16 mouse cellular contexts compared by ENCODE assay signal in genomic region chr6:94659886-94660333, GRCm38 (mm10). TPM values are rescaled to one million over a fixed set of nuclear protein-coding genes. Genes with fewer than 3 reads are reported as not detected.
DNase-seq lines count a peak whose midpoint lies in the region; ATAC-seq and TF ChIP-seq lines count a peak whose summit lies in the region.
"Had no signal": no experiment of that assay in that cellular context is flagged by ENCODE, and none has a peak within 500 bp of the region (broad histone marks: within the 10 kb centered on the region; RNA-seq: fewer than 3 reads in every experiment).

No protein-coding gene starts in this region.

- DNase-seq in gastrocnemius, adult 2 months = peak; percentile 83
- no peak for DNase-seq in gastrocnemius, postnatal 10 days
- DNase-seq in lung, embryonic 14.5 days = no peak
- DNase-seq in lung, postnatal 25 days (ENCODE audit: low spot score) = no peak
- no peak for DNase-seq in layer of hippocampus, postnatal 14 days (ENCODE audit: low spot score in 2 of 2)
- DNase-seq in left cerebral cortex, adult 8-10 months (ENCODE audit: low spot score in 2 of 2) = no peak
- DNase-seq: cerebellum, postnatal 14 days; kidney, postnatal 36 days; layer of hippocampus, postnatal 36 days; left cerebral cortex, postnatal 4 days; right cerebral cortex, adult 18-20 months; thymus, postnatal 4 days had no signal

- ATAC-seq in lung, embryonic 14.5 days (ENCODE audit: insufficient read depth) = 0 out of 2 replicates have a peak, but pooled peaks have one; percentile 31
- ATAC-seq in intestine, embryonic 15.5 days = peak; percentile 91

- no peak overlapping the region for H3K9ac ChIP-seq in lung, embryonic 14.5 days
- no peak overlapping the region for H3K9ac ChIP-seq in intestine, embryonic 15.5 days
- H3K9ac ChIP-seq: midbrain, embryonic 12.5 days had no signal

- no peak overlapping the region for H3K4me2 ChIP-seq in lung, embryonic 14.5 days
- H3K4me2 ChIP-seq in intestine, embryonic 15.5 days (replicated peaks) = no peak overlapping the region
- H3K4me2 ChIP-seq: midbrain, embryonic 12.5 days had no signal

- 0 out of 2 replicates have a peak, but pooled peaks cover 3% of the 10 kb centered on the region for H3K4me1 ChIP-seq in lung, embryonic 14.5 days (ENCODE audit: insufficient read depth)
- H3K4me1 ChIP-seq in intestine, embryonic 15.5 days (replicated peaks) = peaks cover 29% of the 10 kb centered on the region

- intact Hi-C loops in gastrocnemius, adult 2 months (cut with DNase I) = no loop called here

- TF ChIP-seq CTCF in gastrocnemius, adult 2 months (IDR thresholded peaks at IDR 0.05) = no peak
- TF ChIP-seq CTCF in lung, embryonic 14.5 days (IDR thresholded peaks at IDR 0.05; ENCODE audit: low read depth) = no peak

- no peaks in the 10 kb centered on the region; the same call in 1 of the 2 replicates for H3K36me3 ChIP-seq in lung, embryonic 14.5 days (ENCODE audit: insufficient read depth)
- H3K36me3 ChIP-seq in intestine, embryonic 15.5 days = 0 out of 2 replicates have a peak, but pooled peaks cover 2% of the 10 kb centered on the region

- peak overlapping the region; percentile 94 for H3K27ac ChIP-seq in gastrocnemius, adult 2 months
- no peak overlapping the region for H3K27ac ChIP-seq in lung, embryonic 14.5 days (ENCODE audit: low read depth)
- H3K27ac ChIP-seq in intestine, embryonic 15.5 days = 0 out of 2 replicates have a peak overlapping the region, but pooled peaks have one; percentile 32
- H3K27ac ChIP-seq: macrophage; midbrain, embryonic 12.5 days had no signal

- H3K9me3 ChIP-seq in lung, embryonic 14.5 days (ENCODE audit: low read depth, low read length) = no peaks in the 10 kb centered on the region
- H3K9me3 ChIP-seq in intestine, embryonic 15.5 days = no peaks in the 10 kb centered on the region
- H3K9me3 ChIP-seq: G1E; midbrain, embryonic 12.5 days had no signal

- 58% methylated on average over 4 of the region's 4 CpGs for WGBS in lung, embryonic 14.5 days
- WGBS in intestine, embryonic 15.5 days = 51% methylated on average over 4 of the region's 4 CpGs

- no peaks in the 10 kb centered on the region; the same call in 1 of the 2 replicates for H3K27me3 ChIP-seq in lung, embryonic 14.5 days (ENCODE audit: insufficient read depth, low read length)
- no peaks in the 10 kb centered on the region for H3K27me3 ChIP-seq in intestine, embryonic 15.5 days (replicated peaks)
- H3K27me3 ChIP-seq: midbrain, embryonic 12.5 days had no signal

- H3K4me3 ChIP-seq in gastrocnemius, adult 2 months = peak overlapping the region; percentile 67
- H3K4me3 ChIP-seq in lung, embryonic 14.5 days (ENCODE audit: low read depth, low read length) = no peak overlapping the region
- H3K4me3 ChIP-seq in intestine, embryonic 15.5 days (replicated peaks) = no peak overlapping the region
- H3K4me3 ChIP-seq: midbrain, embryonic 12.5 days had no signal

RNA-seq across cellular contexts. Expression of gene Lrig1, which starts 40.0 kb away (rescaled TPM):
- total RNA-seq in gastrocnemius, adult 2 months (2021) = 10 to 100 TPM; 38.9 to 57.9 TPM
- total RNA-seq in gastrocnemius, postnatal 10 days (2021) = 10 to 100 TPM; 52.1 to 54.0 TPM
- 11.5 and 13.5 TPM in 2 replicates for polyA plus RNA-seq in lung, embryonic 14.5 days (2014; fragmentation: Nextera tagmentation; extraction: Ambion mirVana)
- 17.1 and 19.5 TPM in 2 replicates for polyA plus RNA-seq in intestine, embryonic 15.5 days (2015; fragmentation: Nextera tagmentation; extraction: Ambion mirVana)
- 10 to 100 TPM; 33.2 to 34.9 TPM for total RNA-seq in layer of hippocampus, postnatal 14 days (2021)
- total RNA-seq in left cerebral cortex, adult 8-10 months (2022) = 10 to 100 TPM; 28.5 to 38.8 (median 33.4) TPM
